Mouse (Mus musculus) olfactory bulb, adult 2 months (tissue): Measurements from ENCODE around the gene Lrmp.

Source experiments
- CTCF ChIP-seq: fragments of 200-500 bp; IDR thresholded peaks from 2 replicates; pipeline ENCODE4 v1.5.1; 2012; ENCODE audit warnings: low read depth, mild to moderate bottlenecking, low read length, moderate library complexity; ENCODE audit not compliant: insufficient read depth
- POLR2A ChIP-seq: fragments of 200-500 bp; IDR thresholded peaks from 2 replicates; pipeline ENCODE4 v1.6.1; 2012; ENCODE audit warnings: mild to moderate bottlenecking, low read depth, low read length, moderate library complexity; ENCODE audit not compliant: insufficient read depth

DNA sequence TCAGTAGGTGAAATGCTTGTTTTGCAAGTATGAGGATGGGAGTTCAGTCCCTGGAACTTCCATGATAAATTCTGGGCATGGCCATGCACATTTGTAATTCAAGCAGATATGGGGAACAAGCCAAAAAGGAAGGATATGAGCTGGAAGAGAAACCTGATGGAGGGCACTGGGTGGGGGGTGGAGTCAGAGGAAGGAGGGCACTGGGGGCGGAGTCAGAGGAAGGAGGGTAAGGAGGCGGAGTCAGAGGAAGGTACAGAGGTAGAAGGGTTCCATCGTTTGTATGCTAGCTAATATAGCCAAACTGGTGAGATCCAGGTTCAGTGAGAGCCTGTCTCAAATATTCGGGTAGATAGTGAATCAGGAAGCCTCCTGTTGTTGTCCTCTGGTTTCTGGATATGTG lies 14.1 kb downstream of the Lrmp start:
- TF ChIP-seq CTCF (no peak), POLR2A (no peak)
